In the genomic region with DNA sequence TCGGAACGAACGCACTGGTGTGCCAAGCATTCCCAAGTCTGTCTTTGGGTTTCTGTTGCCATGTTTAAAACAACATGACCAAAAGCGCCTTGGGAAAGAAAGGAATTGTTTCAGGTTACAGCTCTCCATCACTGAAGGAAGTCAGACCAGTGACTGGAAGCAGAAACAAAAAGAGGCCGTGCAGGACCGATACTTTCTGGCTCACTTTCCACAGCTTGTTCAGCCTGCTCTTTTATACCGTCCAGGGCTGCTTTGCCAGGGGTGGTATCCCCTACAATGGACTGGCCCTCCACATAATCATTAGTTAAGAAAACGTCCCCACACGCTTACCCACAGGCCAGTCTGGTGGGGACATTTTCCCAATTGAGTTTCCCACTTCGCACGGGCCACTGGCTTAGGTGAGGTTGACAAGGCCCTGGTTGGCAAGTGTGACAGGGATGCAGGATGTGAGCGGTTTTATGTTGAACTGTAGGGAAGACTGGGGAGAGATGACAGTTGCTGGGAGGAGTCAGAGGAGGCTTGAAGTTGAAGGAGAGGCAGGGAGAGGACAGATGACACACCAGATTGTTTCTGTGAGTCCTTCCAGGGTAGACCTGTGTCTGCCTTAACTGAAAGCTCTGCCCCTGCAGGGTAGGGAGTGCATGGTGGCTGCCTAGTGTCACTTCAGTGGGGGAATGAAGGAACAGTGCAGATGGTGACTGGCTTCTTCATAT, we compare ENCODE assay signal across 8 mouse cellular contexts. TPM values are rescaled to one million over a fixed set of nuclear protein-coding genes. Genes with fewer than 3 reads are reported as not detected.
A peak's percentile ranks its signal among the peaks of the same experiment; 100 is the strongest.
DNase-seq lines count a peak whose midpoint lies in the region; ATAC-seq and TF ChIP-seq lines count a peak whose summit lies in the region.

No protein-coding gene starts in this region.

- peaks cover 40% of the 10 kb centered on the region for H3K36me3 ChIP-seq in heart, embryonic 12.5 days
- H3K36me3 ChIP-seq in CH12.LX (replicated peaks in 1 of 2; ENCODE audit: control insufficient read depth in 1 of 2, insufficient read depth in 1 of 2, low read length in 1 of 2) = peaks cover 45 to 59% of the 10 kb centered on the region in 2 experiments
- peaks cover 47% of the 10 kb centered on the region for H3K36me3 ChIP-seq in limb, embryonic 15.5 days
- H3K36me3 ChIP-seq in stomach, embryonic 15.5 days = peaks cover 31% of the 10 kb centered on the region

- TF ChIP-seq CTCF in CH12.LX (conservative IDR thresholded peaks at IDR 0.05 in 1 of 2, IDR thresholded peaks at IDR 0.05 in 1 of 2; ENCODE audit: low read depth in 2 of 2, low read length in 2 of 2) = no peak

- no peak for ATAC-seq in heart, embryonic 12.5 days (ENCODE audit: insufficient number of reproducible peaks, low FRiP score)
- peak; percentile 67 for ATAC-seq in erythroid progenitor cell, adult 5-6 weeks (replicated peaks; ENCODE audit: low FRiP score, poor library complexity, severe bottlenecking)
- ATAC-seq in limb, embryonic 15.5 days (ENCODE audit: insufficient number of reproducible peaks, low FRiP score, low TSS enrichment, low read depth) = no peak
- ATAC-seq in stomach, embryonic 15.5 days (ENCODE audit: insufficient read depth, low FRiP score, low read depth) = no peak

- H3K9ac ChIP-seq in heart, embryonic 12.5 days = peak overlapping the region; percentile 96
- H3K9ac ChIP-seq in CH12.LX (ENCODE audit: insufficient read depth, low read depth) = peak overlapping the region; percentile 100
- peak overlapping the region; percentile 94 for H3K9ac ChIP-seq in limb, embryonic 15.5 days
- H3K9ac ChIP-seq in stomach, embryonic 15.5 days = peak overlapping the region; percentile 98

- no peaks in the 10 kb centered on the region for H3K27me3 ChIP-seq in heart, embryonic 12.5 days (replicated peaks)
- no peaks in the 10 kb centered on the region for H3K27me3 ChIP-seq in CH12.LX (replicated peaks)
- H3K27me3 ChIP-seq in limb, embryonic 15.5 days = no peaks in the 10 kb centered on the region
- no peaks in the 10 kb centered on the region for H3K27me3 ChIP-seq in stomach, embryonic 15.5 days (replicated peaks)

- H3K4me3 ChIP-seq in heart, embryonic 12.5 days = peak overlapping the region; percentile 79
- peak overlapping the region; percentile 84 to 94 (median 86) for H3K4me3 ChIP-seq in CH12.LX (replicated peaks in 1 of 3; ENCODE audit: low read depth in 2 of 3, low read length in 2 of 3, poor library complexity in 1 of 3)
- H3K4me3 ChIP-seq in limb, embryonic 15.5 days = peak overlapping the region; percentile 93
- peak overlapping the region; percentile 71 for H3K4me3 ChIP-seq in stomach, embryonic 15.5 days (replicated peaks)

- 10% methylated on average over 12 of the region's 12 CpGs for WGBS in heart, embryonic 12.5 days
- 6% methylated on average over 12 of the region's 12 CpGs for WGBS in limb, embryonic 15.5 days
- WGBS in stomach, embryonic 15.5 days = 8% methylated on average over 12 of the region's 12 CpGs

- H3K4me2 ChIP-seq in heart, embryonic 12.5 days = peak overlapping the region; percentile 96
- peak overlapping the region; percentile 88 for H3K4me2 ChIP-seq in CH12.LX (ENCODE audit: insufficient read depth, low read depth, poor library complexity, severe bottlenecking)
- peak overlapping the region; percentile 95 for H3K4me2 ChIP-seq in limb, embryonic 15.5 days
- peak overlapping the region; percentile 90 for H3K4me2 ChIP-seq in stomach, embryonic 15.5 days

- peak overlapping the region; percentile 95 for H3K27ac ChIP-seq in heart, embryonic 12.5 days (ENCODE audit: poor library complexity, severe bottlenecking)
- H3K27ac ChIP-seq in CH12.LX (ENCODE audit: insufficient read depth, low read depth) = peak overlapping the region; percentile 100
- H3K27ac ChIP-seq in limb, embryonic 15.5 days = peak overlapping the region; percentile 99
- H3K27ac ChIP-seq in stomach, embryonic 15.5 days = peak overlapping the region; percentile 98

- TF ChIP-seq POLR2A in CH12.LX (IDR thresholded peaks at IDR 0.05; ENCODE audit: low read depth, low read length) = peak; percentile 71

- dilution Hi-C loops in CH12.LX (cut with MboI; ENCODE audit: extremely low pct_ligation_motif_present, extremely low pct_unique_long_range_greater_than_20kb, low sequenced_read_pairs) = no loop called here

- peaks cover 38% of the 10 kb centered on the region for H3K4me1 ChIP-seq in heart, embryonic 12.5 days (replicated peaks)
- peaks cover 8 to 14% of the 10 kb centered on the region in 2 experiments; a peak in 3 of 4 replicates for H3K4me1 ChIP-seq in CH12.LX (ENCODE audit: control insufficient read depth in 1 of 2, insufficient read depth in 2 of 2)
- H3K4me1 ChIP-seq in limb, embryonic 15.5 days = peaks cover 33% of the 10 kb centered on the region
- H3K4me1 ChIP-seq in stomach, embryonic 15.5 days = peaks cover 38% of the 10 kb centered on the region

- peaks cover 36% of the 10 kb centered on the region for H3K79me2 ChIP-seq in CH12.LX (replicated peaks; ENCODE audit: control insufficient read depth, extremely low read depth, insufficient read depth, poor library complexity, severe bottlenecking)

- in situ Hi-C loops in CH12.LX (cut with MboI; ENCODE audit: low pct_ligation_motif_present, low pct_unique_long_range_greater_than_20kb, low sequenced_read_pairs) = no loop called here

- no peaks in the 10 kb centered on the region for H3K9me3 ChIP-seq in heart, embryonic 12.5 days (replicated peaks)
- H3K9me3 ChIP-seq in CH12.LX (replicated peaks; ENCODE audit: low read length) = peaks cover 27% of the 10 kb centered on the region
- H3K9me3 ChIP-seq in limb, embryonic 15.5 days = no peaks in the 10 kb centered on the region
- no peaks in the 10 kb centered on the region for H3K9me3 ChIP-seq in stomach, embryonic 15.5 days

- no peak for TF ChIP-seq EP300 in CH12.LX (IDR thresholded peaks at IDR 0.05; ENCODE audit: low read length)

- TF ChIP-seq RAD21 in CH12.LX (IDR thresholded peaks at IDR 0.05; ENCODE audit: low read depth, low read length) = no peak

- DNase-seq in heart, postnatal 4 days = no peak
- peak; percentile 60 for DNase-seq in CH12.LX (ENCODE audit: extremely low read depth)
- no peak for DNase-seq in retina, embryonic 14.5 days (ENCODE audit: low spot score)
- no peak for DNase-seq in urinary bladder, adult 2 months (ENCODE audit: low spot score)

RNA-seq across cellular contexts. Expression of gene Vars, which starts 1.5 kb away (rescaled TPM):
- 82.6 TPM in 2 replicates for polyA plus RNA-seq in heart, embryonic 12.5 days (2016; fragmentation: Nextera tagmentation; extraction: Ambion mirVana)
- 10 to 100 TPM; 46.7 to 49.0 TPM for total RNA-seq in heart, postnatal 4 days (2021)
- 238 and 277 TPM in 2 replicates for total RNA-seq in CH12.LX (2012; rRNA removed)
- 90.3 and 97.4 TPM in 2 replicates for total RNA-seq in CH12.LX (2014; rRNA removed)
- 253 and 280 TPM in 2 replicates for polyA plus RNA-seq in CH12.LX (2012; ENCODE audit: insufficient read length, low read depth)
- total RNA-seq in erythroid progenitor cell, adult 5-6 weeks (2015; ENCODE audit: low replicate concordance) = 156 and 173 TPM in 2 replicates
- total RNA-seq in erythroid progenitor cell, adult 5-6 weeks (2017; ENCODE audit: low replicate concordance) = 144 and 198 TPM in 2 replicates
- 94.4 and 95.1 TPM in 2 replicates for polyA plus RNA-seq in limb, embryonic 15.5 days (2015; fragmentation: Nextera tagmentation; extraction: Ambion mirVana)
- 119 and 124 TPM in 2 replicates for polyA plus RNA-seq in stomach, embryonic 15.5 days (2015; fragmentation: Nextera tagmentation; extraction: Ambion mirVana)
- 49.8 and 53.0 TPM in 2 replicates for polyA plus RNA-seq in urinary bladder, adult 2 months (2012; rRNA removed)

RNA-seq across cellular contexts. Expression of gene Vwa7, which starts 14.1 kb away (rescaled TPM):
- polyA plus RNA-seq in heart, embryonic 12.5 days (2016; fragmentation: Nextera tagmentation; extraction: Ambion mirVana) = 0.32 and 0.37 TPM in 2 replicates
- 1 to 10 TPM; 1.6 to 1.8 TPM for total RNA-seq in heart, postnatal 4 days (2021)
- 0.42 and 0.46 TPM in 2 replicates for total RNA-seq in CH12.LX (2012; rRNA removed)
- total RNA-seq in CH12.LX (2014; rRNA removed) = 0.07 TPM in 1 of 2 replicates, not detected in the other
- 0.94 and 1.2 TPM in 2 replicates for polyA plus RNA-seq in CH12.LX (2012; ENCODE audit: insufficient read length, low read depth)
- not detected in 2 replicates for total RNA-seq in erythroid progenitor cell, adult 5-6 weeks (2015; ENCODE audit: low replicate concordance)
- total RNA-seq in erythroid progenitor cell, adult 5-6 weeks (2017; ENCODE audit: low replicate concordance) = 0.39 and 0.53 TPM in 2 replicates
- 0.18 and 0.20 TPM in 2 replicates for polyA plus RNA-seq in limb, embryonic 15.5 days (2015; fragmentation: Nextera tagmentation; extraction: Ambion mirVana)
- polyA plus RNA-seq in stomach, embryonic 15.5 days (2015; fragmentation: Nextera tagmentation; extraction: Ambion mirVana) = 0.31 TPM in 2 replicates
- 5.2 and 6.1 TPM in 2 replicates for polyA plus RNA-seq in urinary bladder, adult 2 months (2012; rRNA removed)

RNA-seq across cellular contexts. Expression of gene Lsm2, which starts 20.6 kb away (rescaled TPM):
- polyA plus RNA-seq in heart, embryonic 12.5 days (2016; fragmentation: Nextera tagmentation; extraction: Ambion mirVana) = 143 and 145 TPM in 2 replicates
- total RNA-seq in heart, postnatal 4 days (2021) = 10 to 100 TPM; 52.2 to 55.0 TPM
- total RNA-seq in CH12.LX (2012; rRNA removed) (104 and 120 TPM in 2 replicates), CH12.LX (2014; rRNA removed) (134 and 135 TPM in 2 replicates)
- 274 and 345 TPM in 2 replicates for polyA plus RNA-seq in CH12.LX (2012; ENCODE audit: insufficient read length, low read depth)
- total RNA-seq in erythroid progenitor cell, adult 5-6 weeks (2015; ENCODE audit: low replicate concordance) = 76.0 and 78.4 TPM in 2 replicates
- total RNA-seq in erythroid progenitor cell, adult 5-6 weeks (2017; ENCODE audit: low replicate concordance) = 23.0 and 27.6 TPM in 2 replicates
- 143 and 159 TPM in 2 replicates for polyA plus RNA-seq in limb, embryonic 15.5 days (2015; fragmentation: Nextera tagmentation; extraction: Ambion mirVana)
- 175 and 182 TPM in 2 replicates for polyA plus RNA-seq in stomach, embryonic 15.5 days (2015; fragmentation: Nextera tagmentation; extraction: Ambion mirVana)
- 47.8 and 58.4 TPM in 2 replicates for polyA plus RNA-seq in urinary bladder, adult 2 months (2012; rRNA removed)

RNA-seq across cellular contexts. Expression of gene Sapcd1, which starts 25.5 kb away (rescaled TPM):
- polyA plus RNA-seq in heart, embryonic 12.5 days (2016; fragmentation: Nextera tagmentation; extraction: Ambion mirVana) = 2.4 and 2.6 TPM in 2 replicates
- total RNA-seq in heart, postnatal 4 days (2021) = 1 to 10 TPM in 1 of 2 experiments, under 1 TPM in 1; 0.74 to 1.3 TPM
- total RNA-seq in CH12.LX (2012; rRNA removed) = 94.1 and 124 TPM in 2 replicates
- total RNA-seq in CH12.LX (2014; rRNA removed) = 130 and 142 TPM in 2 replicates
- 94.4 and 105 TPM in 2 replicates for polyA plus RNA-seq in CH12.LX (2012; ENCODE audit: insufficient read length, low read depth)
- total RNA-seq in erythroid progenitor cell, adult 5-6 weeks (2015; ENCODE audit: low replicate concordance) = 1.7 and 10.8 TPM in 2 replicates
- total RNA-seq in erythroid progenitor cell, adult 5-6 weeks (2017; ENCODE audit: low replicate concordance) = 1.4 TPM in 1 of 2 replicates, not detected in the other
- 8.9 and 9.4 TPM in 2 replicates for polyA plus RNA-seq in limb, embryonic 15.5 days (2015; fragmentation: Nextera tagmentation; extraction: Ambion mirVana)
- 13.2 and 14.8 TPM in 2 replicates for polyA plus RNA-seq in stomach, embryonic 15.5 days (2015; fragmentation: Nextera tagmentation; extraction: Ambion mirVana)
- polyA plus RNA-seq in urinary bladder, adult 2 months (2012; rRNA removed) = 0.77 and 0.81 TPM in 2 replicates

RNA-seq across cellular contexts. Expression of gene Hspa1l, which starts 29.8 kb away (rescaled TPM):
- 2.9 and 3.1 TPM in 2 replicates for polyA plus RNA-seq in heart, embryonic 12.5 days (2016; fragmentation: Nextera tagmentation; extraction: Ambion mirVana)
- total RNA-seq in heart, postnatal 4 days (2021) = 1 to 10 TPM; 5.3 to 6.6 TPM
- total RNA-seq in CH12.LX (2012; rRNA removed) = 0.30 and 0.38 TPM in 2 replicates
- total RNA-seq in CH12.LX (2014; rRNA removed) = not detected in 2 replicates
- 1.1 and 1.4 TPM in 2 replicates for polyA plus RNA-seq in CH12.LX (2012; ENCODE audit: insufficient read length, low read depth)
- not detected in 2 replicates for total RNA-seq in erythroid progenitor cell, adult 5-6 weeks (2015; ENCODE audit: low replicate concordance)
- not detected in 2 replicates for total RNA-seq in erythroid progenitor cell, adult 5-6 weeks (2017; ENCODE audit: low replicate concordance)
- polyA plus RNA-seq in limb, embryonic 15.5 days (2015; fragmentation: Nextera tagmentation; extraction: Ambion mirVana) = 0.46 and 0.65 TPM in 2 replicates
- polyA plus RNA-seq in stomach, embryonic 15.5 days (2015; fragmentation: Nextera tagmentation; extraction: Ambion mirVana) = 0.49 and 0.89 TPM in 2 replicates
- 0.47 and 0.54 TPM in 2 replicates for polyA plus RNA-seq in urinary bladder, adult 2 months (2012; rRNA removed)
